In genomic region chr12:114287041-114287440, GRCm38 (mm10) we compare ENCODE assay signal across 17 mouse cellular contexts.
"Had no signal": no experiment of that assay in that cellular context is flagged by ENCODE, and none has a peak within 500 bp of the region (broad histone marks: within the 10 kb centered on the region; RNA-seq: fewer than 3 reads in every experiment).

No protein-coding gene starts in this region.

- H3K36me3 ChIP-seq: neural tube, embryonic 12.5 days; neural tube, embryonic 13.5 days; neural tube, embryonic 15.5 days; stomach, embryonic 15.5 days had no signal

- H3K4me1 ChIP-seq: neural tube, embryonic 12.5 days; neural tube, embryonic 13.5 days; neural tube, embryonic 15.5 days; stomach, embryonic 15.5 days had no signal

- H3K9me3 ChIP-seq: stomach, embryonic 15.5 days had no signal

- DNase-seq: retina, postnatal 1 day; right cerebral cortex, adult 18-20 months; right cerebral cortex, postnatal 14 days; right cerebral cortex, postnatal 25 days; right cerebral cortex, postnatal 4 days; spleen, adult 18-20 months; thymus, adult 18-20 months; thymus, adult 2 months; thymus, postnatal 14 days; thymus, postnatal 25 days; thymus, postnatal 36 days; thymus, postnatal 4 days had no signal

- H3K9ac ChIP-seq: neural tube, embryonic 12.5 days; neural tube, embryonic 13.5 days; neural tube, embryonic 15.5 days; stomach, embryonic 15.5 days had no signal

- H3K4me3 ChIP-seq: neural tube, embryonic 12.5 days; neural tube, embryonic 13.5 days; neural tube, embryonic 15.5 days; stomach, embryonic 15.5 days had no signal

- H3K27ac ChIP-seq: neural tube, embryonic 12.5 days; neural tube, embryonic 13.5 days; neural tube, embryonic 15.5 days; stomach, embryonic 15.5 days; stomach, postnatal 0 days had no signal
